Mouse (Mus musculus) hindbrain, embryonic 10.5 days (tissue): ENCODE measurements around the gene Ccdc126. TPM values are rescaled to one million over a fixed set of nuclear protein-coding genes. Genes with fewer than 3 reads are reported as not detected.

Experiments
- DNase-seq: peaks from one replicate; pipeline ENCODE4 v3.0.0-alpha.2; 2017; ENCODE audit warnings: low spot score
- H3K27ac ChIP-seq: fragments of 300-500 bp; sonication (generic); 2 replicates; pipeline ENCODE4 v1.5.1; 2016; ENCODE audit warnings: mild to moderate bottlenecking, moderate library complexity
- H3K27me3 ChIP-seq: fragments of 300-500 bp; sonication (generic); 2 replicates; pipeline ENCODE4 v1.6.1; 2016; ENCODE audit warnings: mild to moderate bottlenecking; ENCODE audit not compliant: poor library complexity, insufficient read depth, severe bottlenecking
- H3K36me3 ChIP-seq: fragments of 300-500 bp; sonication (generic); 2 replicates; pipeline ENCODE4 v1.6.1; 2016; ENCODE audit warnings: mild to moderate bottlenecking, moderate library complexity
- H3K4me1 ChIP-seq: fragments of 300-500 bp; sonication (generic); replicated peaks from 2 replicates; pipeline ENCODE4 v1.6.1; 2016; ENCODE audit warnings: mild to moderate bottlenecking
- H3K4me3 ChIP-seq: fragments of 300-500 bp; sonication (generic); 2 replicates; pipeline ENCODE4 v1.5.1; 2016; ENCODE audit warnings: mild to moderate bottlenecking, moderate library complexity
- H3K9me3 ChIP-seq: fragments of 300-500 bp; sonication (generic); 2 replicates; pipeline ENCODE4 v1.6.1; 2016; ENCODE audit warnings: mild to moderate bottlenecking, moderate library complexity
- WGBS: fragments of 180-500 bp; shearing (Covaris S2); methylation state at CpG from one replicate; pipeline ENCODE4 v1.1.7; 2016; 5-methylcytosine and 5-hydroxymethylcytosine counted together
- polyA plus RNA-seq: library from polyadenylated mRNA; unstranded; fragments of >200 nt; fragmentation: Nextera tagmentation; extraction: Ambion mirVana; gene quantifications from 2 replicates; pipeline ENCODE4 v1.2.1, GENCODE M21; 2016

The Ccdc126 gene
- polyA plus RNA-seq, 1 experiment from 2014 or later: 6.6 TPM

GRCm38 (mm10) chr6:49322056-49322455 lies 3.0 kb downstream of the Ccdc126 start:
- DNase-seq: no peak
- Histone ChIP-seq H3K27ac (no peak overlapping the region), H3K4me3 (no peak overlapping the region), H3K9me3 (no peaks in the 10 kb centered on the region), H3K36me3 (no peaks in the 10 kb centered on the region), H3K4me1 (peaks cover 14% of the 10 kb centered on the region), H3K27me3 (no peaks in the 10 kb centered on the region)

GRCm38 (mm10) chr6:49322986-49323385 lies 3.9 kb downstream of the Ccdc126 start:
- 73% methylated on average over 2 of the region's 2 CpGs for WGBS

GRCm38 (mm10) chr6:49324528-49324927 lies 5.5 kb downstream of the Ccdc126 start:
- WGBS: 61% methylated on average over 2 of the region's 2 CpGs
- Histone ChIP-seq H3K36me3 (no peaks in the 10 kb centered on the region), H3K27ac (no peak overlapping the region), H3K9me3 (no peaks in the 10 kb centered on the region), H3K4me1 (peaks cover 8% of the 10 kb centered on the region), H3K4me3 (no peak overlapping the region), H3K27me3 (no peaks in the 10 kb centered on the region)
- peak; percentile 22 for DNase-seq

More at GRCm38 (mm10) chr6:49322986-49323385, 3.9 kb downstream of the Ccdc126 start:
- H3K27me3 ChIP-seq: no peaks in the 10 kb centered on the region
- DNase-seq: no peak
- no peak overlapping the region for H3K27ac ChIP-seq
- no peak overlapping the region for H3K4me3 ChIP-seq
- no peaks in the 10 kb centered on the region for H3K9me3 ChIP-seq
- no peaks in the 10 kb centered on the region for H3K36me3 ChIP-seq
- H3K4me1 ChIP-seq: peaks cover 14% of the 10 kb centered on the region

- Histone ChIP-seq H3K36me3 (no peaks in the 10 kb centered on the region), H3K27ac (no peak overlapping the region), H3K27me3 (no peaks in the 10 kb centered on the region), H3K9me3 (no peaks in the 10 kb centered on the region), H3K4me3 (no peak overlapping the region), H3K4me1 (0 out of 2 replicates have a peak, but pooled peaks cover 3% of the 10 kb centered on the region)
- 83% methylated on average over 1 of the region's 1 CpGs for WGBS
- no peak for DNase-seq
Observed at GRCm38 (mm10) chr6:49325294-49325693, 6.2 kb downstream of the Ccdc126 start.

GRCm38 (mm10) chr6:49326846-49327245 lies 7.8 kb downstream of the Ccdc126 start:
- no peaks in the 10 kb centered on the region for H3K36me3 ChIP-seq
- no peak overlapping the region for H3K4me3 ChIP-seq
- 92% methylated on average over 3 of the region's 3 CpGs for WGBS
- H3K9me3 ChIP-seq: no peaks in the 10 kb centered on the region
- DNase-seq: no peak
- 0 out of 2 replicates have a peak, but pooled peaks cover 6% of the 10 kb centered on the region for H3K4me1 ChIP-seq
- H3K27me3 ChIP-seq: no peaks in the 10 kb centered on the region
- no peak overlapping the region for H3K27ac ChIP-seq

- Histone ChIP-seq H3K4me3 (no peak overlapping the region), H3K4me1 (0 out of 2 replicates have a peak, but pooled peaks cover 3% of the 10 kb centered on the region), H3K9me3 (no peaks in the 10 kb centered on the region), H3K27ac (no peak overlapping the region), H3K27me3 (no peaks in the 10 kb centered on the region), H3K36me3 (no peaks in the 10 kb centered on the region)
- WGBS: 78% methylated on average over 5 of the region's 5 CpGs
- no peak for DNase-seq
Observed at GRCm38 (mm10) chr6:49331369-49332059, 12.4 kb downstream of the Ccdc126 start.

- no peak for DNase-seq
- H3K36me3 ChIP-seq: no peaks in the 10 kb centered on the region
- H3K27ac ChIP-seq: no peak overlapping the region
- 77% methylated on average over 13 of the region's 13 CpGs for WGBS
- H3K27me3 ChIP-seq: no peaks in the 10 kb centered on the region
- no peak overlapping the region for H3K4me3 ChIP-seq
- H3K4me1 ChIP-seq: 0 out of 2 replicates have a peak, but pooled peaks cover 3% of the 10 kb centered on the region
- no peaks in the 10 kb centered on the region for H3K9me3 ChIP-seq
Observed at GRCm38 (mm10) chr6:49332060-49332370, 12.9 kb downstream of the Ccdc126 start.

GRCm38 (mm10) chr6:49338566-49338965 lies 19.5 kb downstream of the Ccdc126 start:
- no peak overlapping the region; the same call in 1 of the 2 replicates for H3K27ac ChIP-seq
- H3K4me3 ChIP-seq: peak overlapping the region; percentile 3; the same call in 1 of the 2 replicates
- no peaks in the 10 kb centered on the region for H3K27me3 ChIP-seq
- peak; percentile 20 for DNase-seq
- no peaks in the 10 kb centered on the region for H3K36me3 ChIP-seq
- WGBS: 14% methylated on average over 9 of the region's 9 CpGs
- no peaks in the 10 kb centered on the region for H3K9me3 ChIP-seq
- peaks cover 9% of the 10 kb centered on the region for H3K4me1 ChIP-seq

GRCm38 (mm10) chr6:49339145-49339544 lies 20.1 kb downstream of the Ccdc126 start:
- H3K27ac ChIP-seq: peak overlapping the region; percentile 59; the same call in 1 of the 2 replicates
- peak overlapping the region; percentile 3; the same call in 1 of the 2 replicates for H3K4me3 ChIP-seq
- H3K27me3 ChIP-seq: no peaks in the 10 kb centered on the region
- WGBS: 33% methylated on average over 6 of the region's 6 CpGs
- no peaks in the 10 kb centered on the region for H3K36me3 ChIP-seq
- peaks cover 9% of the 10 kb centered on the region for H3K4me1 ChIP-seq
- no peaks in the 10 kb centered on the region for H3K9me3 ChIP-seq
- no peak for DNase-seq

- H3K4me1 ChIP-seq: peaks cover 3% of the 10 kb centered on the region
- H3K27ac ChIP-seq: no peak overlapping the region
- no peak overlapping the region for H3K4me3 ChIP-seq
- H3K36me3 ChIP-seq: no peaks in the 10 kb centered on the region
- 83% methylated on average over 14 of the region's 14 CpGs for WGBS
- H3K27me3 ChIP-seq: no peaks in the 10 kb centered on the region
- H3K9me3 ChIP-seq: no peaks in the 10 kb centered on the region
- DNase-seq: no peak
Observed at GRCm38 (mm10) chr6:49343737-49344469, 24.8 kb downstream of the Ccdc126 start.

GRCm38 (mm10) chr6:49349826-49350225 lies 30.8 kb downstream of the Ccdc126 start:
- Histone ChIP-seq H3K36me3 (no peaks in the 10 kb centered on the region), H3K4me1 (0 out of 2 replicates have a peak, but pooled peaks cover 3% of the 10 kb centered on the region), H3K27me3 (no peaks in the 10 kb centered on the region), H3K27ac (no peak overlapping the region), H3K9me3 (no peaks in the 10 kb centered on the region), H3K4me3 (no peak overlapping the region)
- WGBS: 89% methylated on average over 7 of the region's 7 CpGs
- no peak for DNase-seq

GRCm38 (mm10) chr6:49354613-49355012 lies 35.5 kb downstream of the Ccdc126 start:
- H3K4me3 ChIP-seq: no peak overlapping the region
- H3K36me3 ChIP-seq: no peaks in the 10 kb centered on the region
- no peak for DNase-seq
- H3K4me1 ChIP-seq: 0 out of 2 replicates have a peak, but pooled peaks cover 3% of the 10 kb centered on the region
- H3K27me3 ChIP-seq: no peaks in the 10 kb centered on the region
- no peak overlapping the region for H3K27ac ChIP-seq
- 95% methylated on average over 3 of the region's 3 CpGs for WGBS
- no peaks in the 10 kb centered on the region for H3K9me3 ChIP-seq

- H3K4me3 ChIP-seq: no peak overlapping the region
- H3K27ac ChIP-seq: no peak overlapping the region
- 64% methylated on average over 4 of the region's 4 CpGs for WGBS
- 0 out of 2 replicates have a peak, but pooled peaks cover 3% of the 10 kb centered on the region for H3K4me1 ChIP-seq
- H3K27me3 ChIP-seq: no peaks in the 10 kb centered on the region
- no peaks in the 10 kb centered on the region for H3K36me3 ChIP-seq
- DNase-seq: no peak
- no peaks in the 10 kb centered on the region for H3K9me3 ChIP-seq
Observed at GRCm38 (mm10) chr6:49355171-49355570, 36.1 kb downstream of the Ccdc126 start.
